Mouse (Mus musculus) fibroblast of lung, adult 2 months (primary cell): ENCODE results near the gene BC051142.

Source experiments
- DNase-seq: peaks from one replicate; pipeline ENCODE4 v3.0.0-alpha.2; 2011; ENCODE audit warnings: low read depth

BC051142 gene

DNA sequence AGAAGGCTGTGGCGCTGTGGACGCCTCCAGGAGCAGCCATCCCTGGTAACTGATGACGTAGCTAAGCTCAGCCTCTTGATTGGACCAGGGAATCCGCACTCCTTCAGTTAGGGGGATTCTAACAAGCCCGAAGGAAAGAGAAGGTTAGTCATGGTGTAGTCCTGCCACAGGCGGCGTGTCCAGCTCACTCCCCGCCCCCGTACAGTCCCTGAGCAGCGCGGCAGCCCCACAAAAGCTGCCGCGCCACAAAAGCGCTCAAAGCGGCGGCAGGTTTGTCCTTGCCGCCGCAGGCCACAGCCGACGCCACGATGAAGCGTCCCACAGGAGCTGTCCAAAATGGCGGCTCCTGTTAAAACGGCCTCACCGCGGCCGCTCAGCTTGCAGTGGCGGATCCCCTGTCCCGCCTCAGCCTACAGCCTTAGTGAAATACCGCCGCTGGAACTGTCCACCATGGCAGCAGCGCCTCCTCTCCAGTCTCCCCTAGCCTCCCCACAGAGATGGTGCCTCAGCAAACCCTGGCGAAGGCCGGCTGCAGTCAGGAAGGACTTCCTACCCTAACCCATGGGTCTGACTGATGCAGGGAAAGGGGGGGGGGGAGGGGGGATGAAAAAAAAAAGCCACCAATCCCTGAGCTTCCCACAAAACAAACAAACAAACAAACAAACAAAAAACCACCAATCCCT is at the start of gene BC051142:
TSS of gene BC051142 (plus strand) at position 110 of the 683 bp plus-strand sequence.
- DNase-seq: peak; percentile 40

DNA sequence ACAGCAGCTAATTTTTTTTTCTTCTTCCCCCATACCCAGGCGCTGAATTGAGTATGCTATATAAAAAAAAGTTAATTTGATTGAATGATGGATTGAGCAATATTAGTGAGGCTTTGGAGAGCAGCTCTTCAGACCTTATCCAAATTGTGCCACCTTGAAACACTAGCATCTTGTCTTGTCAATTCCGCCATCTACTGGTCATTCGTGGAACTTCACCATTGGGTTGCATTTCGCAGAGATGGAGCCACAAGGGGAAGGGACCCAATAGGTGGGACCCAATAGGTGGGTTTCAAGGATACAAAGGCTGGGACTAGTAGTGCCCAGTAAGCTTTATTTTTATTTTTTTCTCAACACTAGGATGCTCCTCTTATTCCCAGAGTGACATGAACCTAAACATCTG is 49.2 kb upstream of the BC051142 start:
- DNase-seq: peak; percentile 21

DNA sequence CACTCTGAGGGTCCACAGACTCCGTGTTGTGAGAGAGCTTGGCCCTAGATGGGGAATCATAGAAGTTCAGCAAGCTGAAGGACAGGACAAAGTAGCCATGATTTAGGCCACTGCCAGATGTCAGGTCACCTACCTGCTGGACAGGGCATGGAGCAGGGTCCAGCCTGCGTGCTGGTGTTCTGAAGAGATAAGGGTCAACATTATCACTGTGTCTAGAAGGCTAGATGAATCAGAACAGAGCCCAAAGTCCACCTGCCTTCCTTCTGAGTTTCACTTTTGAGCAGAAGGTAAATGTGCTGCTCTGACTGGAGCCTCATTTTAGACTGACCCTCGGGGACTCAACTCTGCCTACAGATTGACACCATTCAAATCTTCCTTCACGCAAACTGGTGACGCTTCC is 44.1 kb upstream of the BC051142 start, which contains the start of gene Btnl2:
TSS of gene Btnl2 (plus strand) at position 284 of the 400 bp plus-strand sequence.
- no peak for DNase-seq

DNA sequence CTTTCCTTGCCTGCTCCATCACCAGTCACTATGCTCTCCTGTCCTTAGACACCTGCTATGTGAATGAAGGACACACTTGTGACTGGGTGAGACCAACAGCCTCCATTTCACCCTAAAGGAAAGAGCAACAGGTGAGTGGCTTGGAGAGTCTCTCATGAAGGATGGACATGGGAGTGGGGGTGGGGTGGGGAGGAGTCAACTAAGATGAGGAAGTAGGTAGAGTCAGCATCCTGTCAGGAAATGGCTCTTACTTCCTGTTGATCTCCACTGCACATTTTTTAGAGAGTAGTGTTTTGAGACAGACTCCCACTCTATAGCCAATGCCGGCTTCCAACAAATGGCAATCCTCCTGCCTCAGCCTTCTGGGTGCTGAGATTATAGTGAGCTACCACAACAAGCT is 43.7 kb upstream of the BC051142 start:
- DNase-seq: no peak

DNA sequence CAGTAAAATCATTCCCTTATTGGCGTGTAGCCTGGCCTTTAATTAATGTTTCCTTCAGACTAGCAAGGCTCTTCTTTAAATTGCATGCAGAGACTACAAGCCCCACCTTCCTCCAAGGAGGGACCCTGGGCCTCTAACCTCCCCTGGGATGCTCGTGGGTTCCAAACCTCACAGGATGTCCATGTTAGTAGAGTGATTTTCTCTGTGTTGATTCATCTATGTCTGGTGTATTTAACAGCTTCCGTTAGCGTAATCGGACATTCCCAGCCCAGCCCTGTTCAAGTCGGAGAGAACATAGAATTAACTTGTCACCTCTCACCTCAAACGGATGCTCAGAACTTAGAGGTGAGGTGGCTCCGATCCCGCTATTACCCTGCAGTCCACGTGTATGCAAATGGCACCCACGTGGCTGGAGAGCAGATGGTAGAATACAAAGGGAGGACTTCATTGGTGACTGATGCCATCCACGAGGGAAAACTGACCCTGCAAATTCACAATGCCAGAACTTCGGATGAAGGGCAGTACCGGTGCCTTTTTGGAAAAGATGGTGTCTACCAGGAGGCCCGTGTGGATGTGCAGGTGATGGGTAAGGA is 35.6 kb upstream of the BC051142 start:
- DNase-seq: no peak

DNA sequence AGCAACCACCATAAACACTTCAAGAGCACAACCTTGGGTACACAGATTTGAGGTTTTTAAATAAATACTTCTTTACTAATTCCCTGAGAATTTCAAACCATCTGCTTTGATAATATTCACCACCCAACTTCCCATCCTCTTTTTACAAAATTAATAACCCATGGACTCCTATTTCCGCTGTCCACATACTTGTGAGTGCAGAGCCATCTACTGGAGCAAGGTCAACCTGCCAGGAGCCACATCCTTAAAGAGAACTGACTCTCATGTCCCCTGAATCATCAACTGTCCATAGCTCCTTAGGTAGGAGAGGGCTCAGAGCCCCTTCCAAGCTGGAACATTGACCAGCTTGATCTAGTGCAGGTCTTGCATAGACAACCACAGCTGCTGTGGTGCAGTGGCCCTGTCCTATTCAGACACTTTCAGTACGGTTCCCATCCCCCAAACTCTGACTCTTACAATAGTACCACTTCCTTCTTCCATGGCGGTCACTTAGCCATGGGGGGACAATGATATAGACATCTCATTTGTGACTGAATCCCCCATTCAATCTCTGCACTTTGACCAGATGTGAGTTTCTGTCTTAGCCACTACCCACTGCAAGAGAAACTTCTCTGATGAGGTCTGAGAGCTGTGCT is 34.8 kb upstream of the BC051142 start:
- no peak for DNase-seq

DNA sequence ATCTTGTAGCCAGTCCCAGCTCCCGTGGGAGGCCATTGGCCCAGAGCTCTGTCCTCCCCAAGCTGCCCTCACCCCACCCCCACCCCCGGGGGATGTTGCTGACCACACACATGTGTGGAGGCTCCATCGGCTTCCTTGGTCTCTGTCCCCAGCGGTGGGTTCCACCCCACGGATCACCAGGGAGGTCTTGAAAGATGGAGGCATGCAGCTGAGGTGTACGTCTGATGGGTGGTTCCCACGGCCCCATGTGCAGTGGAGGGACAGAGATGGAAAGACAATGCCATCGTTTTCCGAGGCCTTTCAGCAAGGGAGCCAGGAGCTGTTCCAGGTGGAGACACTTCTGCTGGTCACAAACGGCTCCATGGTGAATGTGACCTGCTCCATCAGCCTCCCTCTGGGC is 33.6 kb upstream of the BC051142 start:
- DNase-seq: no peak

DNA sequence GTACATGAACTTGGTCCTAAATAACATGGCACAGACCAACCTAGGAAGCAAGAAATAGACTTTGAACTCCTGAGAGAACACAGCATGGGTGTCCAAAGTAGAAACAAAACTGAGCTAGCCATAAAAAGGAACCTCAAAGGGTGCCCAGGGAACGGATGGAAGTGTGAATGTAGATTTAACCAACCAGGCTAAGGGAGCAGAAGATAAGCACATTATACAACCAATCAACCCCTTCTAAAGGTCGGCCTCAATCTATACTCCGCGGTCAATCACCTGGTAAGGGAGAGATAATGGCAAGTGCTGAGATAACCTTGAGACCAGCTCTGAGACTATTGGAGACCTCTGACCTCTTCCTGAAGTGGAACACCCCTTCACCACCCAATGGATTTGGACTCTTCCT is 28.1 kb upstream of the BC051142 start:
- DNase-seq: no peak

DNA sequence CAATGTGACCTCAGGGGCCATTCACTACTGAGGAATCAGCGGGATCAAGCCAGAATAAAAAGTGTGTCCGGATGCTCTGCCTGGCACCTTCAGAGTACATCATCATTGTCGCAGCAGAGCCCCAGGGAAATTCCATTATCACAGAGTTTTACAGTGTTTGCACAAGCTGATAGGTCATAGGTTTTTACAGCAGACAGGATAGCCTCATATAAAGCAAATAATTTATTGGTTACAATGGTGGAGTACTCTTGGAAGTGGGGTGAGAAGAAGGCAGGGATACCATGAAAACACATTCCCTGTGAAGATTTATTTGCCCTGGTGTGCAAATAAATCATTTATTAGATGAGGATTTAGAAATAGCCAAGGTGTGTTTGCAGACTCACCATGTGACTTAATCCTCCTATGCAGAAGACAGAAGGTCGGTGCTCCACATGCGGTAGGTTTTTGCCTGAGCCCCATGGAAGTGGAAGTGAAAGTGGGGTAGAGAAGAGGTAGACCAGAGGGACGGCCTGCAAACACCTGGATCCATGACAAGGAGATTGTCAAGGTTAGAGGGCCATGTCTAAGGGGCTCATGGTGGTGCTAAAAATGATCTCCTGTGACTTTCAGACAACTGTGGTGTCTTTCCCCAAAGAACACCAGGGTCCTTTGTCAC is 25.4 kb upstream of the BC051142 start:
- no peak for DNase-seq

DNA sequence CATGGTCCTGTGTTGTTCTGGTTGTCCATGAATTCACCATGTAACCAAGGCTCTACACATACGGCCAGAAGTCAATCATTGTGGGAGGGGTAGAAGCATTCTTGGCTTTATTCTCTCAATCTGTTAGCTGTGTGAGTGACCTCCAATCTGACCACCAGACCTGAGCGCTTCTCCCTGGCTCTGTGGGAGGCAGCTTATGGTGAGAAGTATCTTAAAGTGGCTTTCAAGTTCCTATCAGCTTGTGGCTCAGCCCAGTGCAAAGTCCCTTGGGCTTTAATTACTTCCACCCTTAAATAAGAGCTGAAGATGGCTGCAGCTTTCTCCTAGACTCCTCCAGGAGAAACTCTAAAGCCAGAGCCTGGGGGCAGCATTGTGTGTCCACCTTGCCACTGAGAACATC is 21.8 kb upstream of the BC051142 start, which contains the start of gene Btnl1:
TSS of gene Btnl1 (plus strand) at position 286 of the 400 bp plus-strand sequence.
- no peak for DNase-seq

DNA sequence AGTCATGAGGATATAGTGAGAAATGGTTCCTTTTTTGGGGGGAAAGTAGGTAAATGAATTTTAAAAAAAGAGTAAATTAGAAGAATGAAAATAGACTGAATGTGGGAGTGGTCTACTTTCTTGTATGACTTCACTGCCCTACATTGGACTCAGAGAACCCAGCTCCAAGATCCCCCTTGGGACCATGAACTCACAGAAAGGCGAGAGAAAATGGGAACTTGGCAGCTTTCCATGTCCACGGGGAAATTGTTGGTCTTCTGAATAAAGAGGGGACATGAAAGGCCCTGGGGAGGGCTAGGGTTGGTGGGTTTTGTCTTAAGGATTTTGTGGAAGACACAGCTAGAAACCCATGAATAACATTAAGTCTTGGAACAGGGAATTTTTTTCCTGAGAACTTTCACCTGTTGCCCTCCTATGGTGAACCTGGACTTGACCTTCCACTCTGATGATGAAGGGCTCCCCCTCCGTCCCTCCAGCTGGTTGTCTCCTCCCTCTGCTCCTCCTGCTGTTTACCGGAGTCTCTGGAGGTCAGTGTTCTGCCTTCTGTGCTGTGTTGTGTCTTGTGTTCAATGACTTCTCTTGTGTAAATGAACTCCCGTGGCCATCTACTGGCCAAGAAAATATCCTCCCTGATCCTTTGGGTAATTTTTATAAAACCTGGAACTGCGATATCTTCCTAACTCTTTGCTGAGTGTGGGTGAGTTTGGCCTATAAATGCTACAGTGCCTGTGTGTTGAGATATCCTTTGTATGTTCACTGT is 21.0 kb upstream of the BC051142 start:
- DNase-seq: no peak

DNA sequence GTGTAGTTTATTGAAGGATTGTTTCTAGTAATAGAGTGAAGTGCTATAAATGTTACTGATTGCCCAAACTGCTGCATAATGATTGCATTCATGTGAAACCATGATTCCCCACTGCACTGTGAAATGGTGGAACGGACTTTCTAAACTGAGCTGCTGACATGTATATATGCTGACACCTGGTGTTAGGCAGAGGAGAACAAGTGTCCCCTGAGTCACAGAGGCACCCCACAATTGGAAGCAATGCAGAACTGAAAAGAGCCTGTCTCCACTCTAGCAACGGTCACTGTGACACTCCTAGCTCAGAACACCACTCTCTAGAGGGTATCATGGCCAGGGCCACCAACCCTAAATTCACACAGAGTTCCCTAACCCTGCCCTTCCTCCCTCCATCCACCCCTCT is 19.9 kb upstream of the BC051142 start:
- DNase-seq: no peak

DNA sequence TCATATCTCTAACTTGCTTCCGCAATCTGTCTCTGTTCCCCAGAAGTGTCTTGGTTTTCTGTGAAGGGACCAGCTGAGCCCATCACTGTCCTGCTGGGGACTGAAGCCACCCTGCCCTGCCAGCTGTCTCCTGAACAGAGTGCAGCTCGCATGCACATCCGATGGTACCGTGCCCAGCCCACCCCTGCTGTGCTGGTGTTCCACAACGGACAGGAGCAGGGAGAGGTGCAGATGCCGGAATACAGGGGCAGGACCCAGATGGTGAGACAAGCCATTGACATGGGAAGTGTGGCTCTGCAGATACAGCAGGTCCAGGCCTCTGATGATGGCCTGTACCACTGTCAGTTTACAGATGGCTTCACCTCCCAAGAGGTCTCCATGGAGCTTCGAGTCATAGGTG is 19.2 kb upstream of the BC051142 start:
- no peak for DNase-seq

DNA sequence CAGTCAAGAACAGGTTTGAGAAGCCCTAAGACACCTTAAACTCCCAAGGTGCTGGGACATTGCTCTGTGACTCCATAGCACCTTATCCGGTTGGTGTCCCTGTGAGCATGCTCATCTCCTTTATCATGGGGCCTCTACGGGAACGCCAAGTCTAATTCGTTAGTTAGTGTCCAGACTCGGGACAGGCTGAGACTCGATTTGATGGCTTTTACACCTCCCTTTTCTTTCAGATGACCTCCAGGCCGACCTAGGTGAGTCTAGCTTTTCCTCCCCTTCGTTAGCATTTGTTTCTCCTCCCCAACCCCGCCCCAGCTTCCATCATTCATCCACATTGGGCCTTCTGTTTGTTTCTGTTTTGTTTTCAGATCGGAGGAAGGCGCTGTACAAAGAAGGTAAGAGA is 16.7 kb upstream of the BC051142 start:
- DNase-seq: no peak

DNA sequence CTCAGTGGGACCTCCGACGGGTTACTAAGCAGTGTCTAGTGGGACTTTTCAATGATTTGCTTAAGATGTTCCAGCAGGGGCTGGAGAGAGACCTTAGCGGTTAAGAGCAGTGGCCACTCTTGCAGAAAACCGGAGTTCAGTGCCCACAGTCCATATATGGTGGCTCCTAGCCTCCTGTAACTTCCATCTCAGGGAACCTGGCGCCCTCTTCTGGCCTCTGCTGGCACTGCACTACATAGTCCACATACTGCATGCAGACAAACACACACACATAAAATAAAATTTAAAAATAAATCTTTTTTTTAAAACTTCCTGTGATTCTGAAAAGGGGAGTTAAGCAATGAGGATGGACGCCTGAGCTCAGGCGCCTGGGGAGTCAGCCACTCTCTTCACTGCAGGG is 15.4 kb upstream of the BC051142 start:
- DNase-seq: no peak

DNA sequence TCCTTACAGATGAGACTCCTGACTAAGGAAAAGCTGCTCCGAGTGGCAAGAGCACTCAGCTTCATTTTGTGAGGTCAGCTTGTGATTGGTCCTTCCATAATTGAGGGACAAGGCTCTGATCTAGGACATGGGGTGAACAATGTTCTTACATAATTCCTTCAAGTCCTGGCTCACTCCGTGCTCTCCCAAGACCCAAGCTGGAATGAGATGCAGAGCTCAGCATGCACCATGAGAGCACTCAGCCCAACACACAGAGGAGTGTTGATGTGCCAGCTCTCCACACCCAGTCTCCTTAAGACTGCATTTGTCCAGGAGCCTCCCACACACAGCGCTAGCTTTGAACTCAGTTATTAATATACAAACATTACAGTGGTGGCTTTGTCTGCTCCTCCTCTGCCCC is 13.9 kb upstream of the BC051142 start:
- DNase-seq: no peak

DNA sequence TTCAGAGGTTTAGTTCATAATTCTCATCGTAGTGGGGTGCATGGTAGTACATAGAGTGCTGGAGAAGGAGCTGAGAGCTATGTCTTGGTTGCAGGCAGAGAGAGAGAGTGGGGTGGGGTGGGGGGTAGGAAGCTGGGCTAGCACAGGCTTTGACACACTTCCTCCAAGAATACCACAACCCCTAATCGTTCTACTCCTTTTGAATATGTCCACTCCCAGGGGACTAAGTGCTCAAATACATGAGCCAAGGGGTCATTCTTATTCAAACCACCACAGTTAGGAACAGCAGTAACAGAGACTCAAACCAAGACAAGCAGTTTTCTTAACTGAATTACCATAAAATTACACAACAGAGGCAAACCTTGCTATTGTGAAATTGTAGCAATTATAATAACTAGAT is 12.0 kb upstream of the BC051142 start:
- DNase-seq: no peak

DNA sequence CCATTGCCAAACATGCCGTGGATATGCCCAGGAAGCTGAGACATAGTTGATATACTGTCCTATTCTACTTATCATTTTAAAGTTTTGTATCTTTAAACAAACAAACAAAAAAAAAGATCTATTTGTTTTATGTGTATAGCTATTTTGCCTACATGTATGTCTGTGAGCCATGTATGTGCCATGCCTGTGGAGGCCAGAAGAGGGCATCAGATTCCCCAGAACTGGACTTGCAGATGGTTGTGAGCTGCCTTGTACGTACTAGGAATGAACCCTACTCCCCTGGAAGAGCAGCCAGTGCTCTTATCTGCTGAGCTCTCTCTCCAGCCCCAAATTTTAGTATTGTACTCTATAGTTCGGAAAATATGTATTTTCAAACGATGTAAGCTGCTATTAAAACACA is 10.1 kb upstream of the BC051142 start:
- no peak for DNase-seq

DNA sequence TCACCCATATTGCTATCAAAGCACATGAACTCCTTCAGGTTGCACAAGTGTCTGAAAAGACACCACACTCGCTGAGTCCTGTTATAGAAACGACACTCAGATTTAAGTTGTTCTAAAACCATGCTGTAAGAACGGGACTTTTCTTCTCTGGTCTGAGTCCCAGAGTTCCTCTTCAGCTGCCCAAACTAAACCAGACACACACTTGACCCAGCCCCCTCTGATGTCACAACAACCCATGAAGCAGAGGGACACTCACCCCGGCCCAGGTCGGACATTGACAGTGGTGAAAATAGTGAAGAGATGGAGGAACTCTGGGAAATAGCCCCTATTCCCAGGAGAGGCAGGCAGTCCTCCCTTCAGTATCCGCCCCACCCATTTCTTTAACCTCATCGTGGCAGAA is 7.1 kb upstream of the BC051142 start:
- no peak for DNase-seq

DNA sequence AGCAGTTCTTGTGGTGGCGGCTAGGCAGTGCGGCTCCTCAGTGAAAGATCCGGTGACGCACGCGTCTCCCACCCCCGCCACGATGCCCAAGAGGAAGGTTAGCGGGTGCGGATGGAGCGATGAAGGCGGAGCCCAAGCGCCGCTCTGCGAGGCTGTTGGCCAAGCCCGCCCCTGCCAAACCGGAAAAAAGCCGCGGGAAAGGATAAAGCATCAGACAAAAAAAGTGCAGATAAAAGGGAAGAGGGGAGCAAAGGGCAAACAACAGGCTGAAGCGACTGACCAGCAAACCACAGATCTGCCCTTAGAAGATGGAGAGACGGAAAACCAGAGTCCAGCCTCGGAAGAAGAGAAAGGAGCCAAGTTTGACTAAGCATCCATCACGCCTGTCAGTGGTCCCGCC is 6.3 kb upstream of the BC051142 start:
- no peak for DNase-seq

DNA sequence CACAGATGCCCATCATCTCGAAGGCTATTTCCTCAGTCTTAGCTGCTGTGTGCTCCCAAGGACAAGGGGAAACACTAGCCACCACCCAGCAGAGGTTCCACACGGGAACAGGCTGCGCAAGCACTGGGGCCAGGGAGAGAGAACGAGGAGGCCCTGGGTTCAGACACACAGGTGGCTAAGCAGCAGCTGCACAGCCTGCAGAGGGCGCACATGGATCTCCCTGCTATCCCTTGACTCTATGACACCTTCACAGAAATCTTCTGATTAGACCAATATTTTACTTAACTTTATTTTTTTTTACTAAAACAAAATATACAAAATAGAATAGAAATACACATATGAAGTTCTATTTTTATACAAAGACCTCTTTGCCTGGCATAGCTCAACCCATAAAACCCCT is 1.3 kb upstream of the BC051142 start:
- no peak for DNase-seq

DNA sequence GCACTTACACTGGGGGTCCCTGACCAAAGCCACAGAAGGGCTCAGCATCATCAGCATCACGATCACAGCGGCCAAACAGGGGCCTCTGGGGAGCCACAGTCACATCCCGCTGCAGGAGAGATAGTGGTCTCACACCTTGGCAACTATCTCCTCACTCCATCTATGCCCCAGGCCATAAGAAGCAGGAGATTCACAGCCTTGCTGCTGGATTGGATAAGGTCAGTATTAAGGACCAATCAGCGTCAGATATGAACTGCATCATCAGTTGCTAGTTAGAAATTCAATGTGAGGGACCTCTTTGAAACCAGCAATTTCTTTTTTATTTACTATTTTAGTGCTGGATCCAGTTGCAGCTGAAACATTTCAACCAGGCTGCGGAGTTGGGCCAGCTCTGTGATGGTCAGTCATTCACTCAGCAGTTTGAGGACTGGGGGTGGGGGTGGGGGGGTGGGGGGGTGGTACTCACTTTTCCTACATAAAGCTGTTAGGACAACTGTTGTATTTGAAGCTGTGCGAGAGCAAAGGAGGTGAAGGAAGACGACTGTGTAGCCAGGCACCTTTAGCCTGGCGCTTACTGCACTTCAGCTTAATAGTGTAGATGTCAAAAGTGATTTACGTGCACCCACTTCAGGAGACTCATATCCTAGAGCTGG is 436 bp upstream of the BC051142 start:
- peak; percentile 80 for DNase-seq
